Mouse (Mus musculus): Measurements from ENCODE around the gene Ap5b1.
A peak's percentile ranks its signal among the peaks of the same experiment; 100 is the strongest.

Ap5b1 gene

DNA sequence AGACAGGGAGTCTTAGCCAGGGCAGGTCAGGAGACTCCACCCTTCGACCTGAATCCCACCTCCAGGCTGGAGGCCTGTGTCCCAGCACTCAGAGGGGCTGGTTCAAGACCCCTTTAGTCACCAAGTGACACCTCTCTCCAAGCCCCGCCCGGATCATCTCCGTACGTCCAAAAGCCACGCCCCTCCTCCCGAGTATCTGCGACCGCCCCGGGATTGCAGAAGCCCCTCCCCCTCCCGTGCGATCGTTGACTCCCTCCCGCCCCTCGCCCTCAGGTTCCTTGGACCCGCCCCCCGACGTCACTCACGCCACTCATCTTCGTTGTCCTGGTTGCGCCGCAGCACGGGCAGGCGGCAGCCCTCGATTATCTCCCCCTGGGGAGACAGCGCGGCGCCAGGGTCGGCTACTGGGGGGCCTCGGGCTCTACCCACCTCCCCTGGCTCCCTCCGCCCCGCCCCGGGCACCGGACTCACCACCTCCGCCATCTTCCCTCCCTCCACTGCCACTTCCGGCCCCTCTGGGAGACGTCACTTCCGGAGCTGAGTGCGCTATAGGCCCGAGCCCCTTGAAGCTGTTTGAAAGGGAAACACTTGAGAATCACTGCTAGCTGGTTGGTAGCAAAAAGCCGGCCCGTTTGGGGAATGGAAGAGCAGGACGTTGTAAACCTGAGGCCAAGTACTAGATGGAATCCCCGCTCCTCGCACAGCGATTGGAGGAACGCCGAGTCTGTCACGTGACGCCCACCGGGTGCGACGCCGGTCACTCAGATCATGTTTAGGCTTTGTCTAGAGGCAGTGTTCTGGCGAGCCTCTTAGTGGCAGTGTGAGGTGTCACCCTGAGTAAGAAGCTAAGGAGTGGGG, 42.0 kb downstream of the Ap5b1 start, which contains the start of gene Kat5:
Gene Kat5, minus strand, starts transcription at position 691 of the 858 bp plus-strand sequence.
- peak; percentile 82 for DNase-seq (ENCODE audit: low read depth)

DNA sequence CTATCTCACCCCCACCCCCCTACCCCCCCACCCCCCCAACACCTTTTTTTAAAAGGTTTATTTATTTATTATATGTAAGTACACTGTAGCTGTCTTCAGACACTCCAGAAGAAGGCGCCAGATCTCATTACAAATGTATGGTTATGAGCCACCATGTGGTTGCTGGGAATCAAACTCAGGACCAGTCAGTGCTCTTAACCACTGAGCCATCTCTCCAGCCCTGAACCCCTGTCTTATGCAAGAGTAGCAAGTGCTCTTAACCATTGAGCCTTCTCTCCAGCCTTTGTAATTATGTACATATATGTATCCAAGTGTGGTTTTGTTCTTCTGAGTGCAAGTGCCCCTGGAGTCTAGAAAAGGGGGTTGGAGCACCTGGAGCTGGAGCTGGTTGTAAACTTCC, 44.1 kb downstream of the Ap5b1 start:
- DNase-seq (ENCODE audit: low read depth): no peak

DNA sequence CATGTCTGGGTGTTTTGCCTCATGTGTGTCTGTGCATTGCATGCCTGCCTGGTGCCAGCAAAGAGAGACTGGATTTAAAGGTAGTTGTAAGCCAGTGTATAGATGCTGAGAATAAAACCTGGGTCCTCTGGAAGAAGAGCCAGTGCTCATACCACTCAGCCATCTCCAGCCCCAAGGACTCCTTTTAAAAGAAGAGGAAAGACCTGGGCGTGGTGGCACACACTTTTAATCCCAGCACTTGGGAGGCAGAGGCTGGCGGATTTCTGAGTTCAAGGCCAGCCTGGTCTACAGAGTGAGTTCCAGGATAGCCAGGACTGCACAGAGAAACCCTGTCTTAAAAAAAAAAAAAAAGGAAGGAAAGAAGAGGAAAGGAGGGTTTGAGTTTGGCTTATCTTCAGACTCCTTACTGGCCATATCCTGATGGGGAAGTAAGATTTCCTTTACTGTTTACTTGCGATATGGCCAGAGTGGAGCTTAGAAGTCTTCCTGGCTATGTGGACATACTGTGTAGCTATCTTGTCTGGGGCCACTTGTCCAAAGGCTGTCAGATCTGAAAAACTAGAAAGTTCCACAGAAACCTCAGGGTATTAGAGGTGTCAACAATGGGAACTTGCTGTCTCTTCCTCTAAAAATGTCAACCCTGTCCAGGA, 45.1 kb downstream of the Ap5b1 start:
- DNase-seq (ENCODE audit: low read depth): no peak

DNA sequence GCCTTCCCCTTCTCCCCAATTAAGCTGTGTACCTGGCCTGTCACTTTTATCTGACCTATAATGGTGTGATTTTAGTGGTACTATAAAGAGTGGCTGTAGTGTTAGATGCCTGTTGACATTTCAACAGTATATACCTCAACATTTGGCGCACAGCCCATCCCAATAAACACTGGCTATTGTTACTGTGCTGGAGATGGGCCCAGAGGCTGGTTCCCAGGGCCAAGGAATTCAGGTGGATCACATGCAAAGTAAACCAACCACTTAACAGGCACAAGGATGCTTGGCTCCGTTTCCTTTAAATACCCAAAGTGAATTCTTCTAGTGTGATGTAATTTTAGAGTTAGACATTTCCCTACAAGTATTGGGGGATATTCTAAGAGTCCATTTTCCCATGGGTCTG, 47.1 kb downstream of the Ap5b1 start:
- no peak for DNase-seq (ENCODE audit: low read depth)

DNA sequence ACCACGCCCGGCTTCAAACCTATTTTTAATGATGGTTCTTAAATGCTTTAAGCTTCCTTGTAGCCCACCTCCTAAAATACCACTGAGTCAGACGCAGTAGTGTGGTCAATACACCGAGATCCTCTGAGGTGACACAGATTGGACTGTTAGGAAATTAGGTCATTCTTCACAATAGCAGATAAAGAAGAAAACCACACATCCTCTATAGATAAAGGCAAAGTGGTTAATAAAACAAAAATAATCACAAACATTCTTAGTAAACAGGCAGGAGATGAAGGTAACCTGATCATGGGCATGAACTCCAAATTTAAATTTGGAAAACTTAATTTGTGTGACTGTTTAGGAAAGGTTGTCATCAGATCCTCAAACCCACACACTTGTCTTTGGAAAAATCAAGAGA, 52.2 kb downstream of the Ap5b1 start:
- DNase-seq (ENCODE audit: low read depth): no peak
